Mouse (Mus musculus): ENCODE data around the gene Gm28047.

DNA sequence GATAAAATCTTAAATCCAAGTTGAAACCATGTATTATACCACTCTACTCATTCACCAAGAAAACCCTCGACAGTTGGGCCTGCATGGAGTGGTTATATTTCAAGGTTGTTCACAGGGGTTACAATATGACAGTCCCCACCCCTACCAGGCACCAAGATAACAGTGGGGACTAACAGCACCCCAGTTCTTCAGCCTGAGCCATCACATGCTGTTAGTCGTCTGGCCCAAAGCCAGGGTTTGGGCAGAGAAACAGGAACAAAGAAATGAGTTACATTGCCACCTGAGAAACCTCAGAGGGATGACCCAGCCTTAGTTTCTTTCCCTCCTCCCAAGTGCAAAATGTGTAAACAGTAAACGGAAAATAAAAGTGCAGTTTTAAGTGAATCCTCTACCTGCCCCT lies 125.5 kb downstream of the Gm28047 start:
- TF ChIP-seq CTCF (IDR thresholded peaks at IDR 0.05; ENCODE audit: control insufficient read depth, insufficient read depth, insufficient replicate concordance, low read depth, low read length) = no peak
- no peak for TF ChIP-seq POLR2A (IDR thresholded peaks at IDR 0.05; ENCODE audit: control insufficient read depth, low read depth, low read length)

Measured in testis, adult 2 months (tissue).